12 mouse cellular contexts compared by ENCODE assay signal in genomic region chr2:157349121-157349778, GRCm38 (mm10). TPM values are rescaled to one million over a fixed set of nuclear protein-coding genes. Genes with fewer than 3 reads are reported as not detected.
A peak's percentile ranks its signal among the peaks of the same experiment; 100 is the strongest.
DNase-seq lines count a peak whose midpoint lies in the region; ATAC-seq and TF ChIP-seq lines count a peak whose summit lies in the region.
"Had no signal": no experiment of that assay in that cellular context is flagged by ENCODE, and none has a peak within 500 bp of the region (broad histone marks: within the 10 kb centered on the region; RNA-seq: fewer than 3 reads in every experiment).

No protein-coding gene starts in this region.

- no peaks in the 10 kb centered on the region for H3K27me3 ChIP-seq in stomach, embryonic 14.5 days (ENCODE audit: control insufficient read depth, insufficient read depth, low read length)
- no peaks in the 10 kb centered on the region for H3K27me3 ChIP-seq in stomach, postnatal 0 days (ENCODE audit: control insufficient read depth, insufficient read depth, low read length)
- no peaks in the 10 kb centered on the region for H3K27me3 ChIP-seq in hindbrain, embryonic 10.5 days (ENCODE audit: insufficient read depth, poor library complexity, severe bottlenecking)
- no peaks in the 10 kb centered on the region for H3K27me3 ChIP-seq in midbrain, embryonic 11.5 days (ENCODE audit: control insufficient read depth, insufficient read depth, low read length)
- H3K27me3 ChIP-seq in stomach, embryonic 16.5 days (ENCODE audit: control insufficient read depth, insufficient read depth, low read length): no peaks in the 10 kb centered on the region

- peaks cover 10% of the 10 kb centered on the region for H3K4me1 ChIP-seq in stomach, embryonic 14.5 days (ENCODE audit: control insufficient read depth, insufficient read depth, low read length)
- no peaks in the 10 kb centered on the region for H3K4me1 ChIP-seq in stomach, postnatal 0 days (replicated peaks; ENCODE audit: control insufficient read depth, insufficient read depth)
- peaks cover 28% of the 10 kb centered on the region for H3K4me1 ChIP-seq in hindbrain, embryonic 10.5 days (replicated peaks)
- peaks cover 19% of the 10 kb centered on the region for H3K4me1 ChIP-seq in midbrain, embryonic 11.5 days (ENCODE audit: control insufficient read depth, insufficient read depth, low read length)
- peaks cover 12% of the 10 kb centered on the region for H3K4me1 ChIP-seq in stomach, embryonic 16.5 days (ENCODE audit: control insufficient read depth, insufficient read depth, low read length)

- TF ChIP-seq EP300 in stomach, postnatal 0 days (optimal IDR thresholded peaks at IDR 0.05): no peak

- DNase-seq in stomach, postnatal 0 days (ENCODE audit: low spot score): no peak
- no peak for DNase-seq in hindbrain, embryonic 10.5 days (ENCODE audit: low spot score)
- DNase-seq in midbrain, embryonic 11.5 days (ENCODE audit: low spot score, missing footprints): no peak
- DNase-seq in kidney, adult 18-20 months: no peak
- DNase-seq in lung, postnatal 10 days: no peak
- DNase-seq: adrenal gland, adult 2 months; gastrocnemius, postnatal 10 days; lung, embryonic 14.5 days had no signal

- no peak for ATAC-seq in stomach, embryonic 14.5 days (ENCODE audit: insufficient number of reproducible peaks, insufficient read depth, low FRiP score, low read depth)
- ATAC-seq in stomach, postnatal 0 days (ENCODE audit: low FRiP score, low TSS enrichment): no peak
- ATAC-seq in midbrain, embryonic 11.5 days (ENCODE audit: low FRiP score): peak; percentile 71
- no peak for ATAC-seq in stomach, embryonic 16.5 days (ENCODE audit: insufficient read depth, low FRiP score)
- no peak for ATAC-seq in inflammation-experienced regulatory T-cells, adult 6 months

- TF ChIP-seq CTCF in stomach, postnatal 0 days (IDR thresholded peaks at IDR 0.05; ENCODE audit: low read depth): no peak

- 53% methylated on average over 12 of the region's 12 CpGs for WGBS in stomach, embryonic 14.5 days
- WGBS in stomach, postnatal 0 days: 55% methylated on average over 12 of the region's 12 CpGs
- WGBS in hindbrain, embryonic 10.5 days: 58% methylated on average over 12 of the region's 12 CpGs
- 37% methylated on average over 12 of the region's 12 CpGs for WGBS in midbrain, embryonic 11.5 days
- WGBS in stomach, embryonic 16.5 days: 58% methylated on average over 12 of the region's 12 CpGs

- H3K9me3 ChIP-seq in stomach, embryonic 14.5 days (ENCODE audit: control insufficient read depth, low read depth, low read length): no peaks in the 10 kb centered on the region
- no peaks in the 10 kb centered on the region for H3K9me3 ChIP-seq in stomach, postnatal 0 days (ENCODE audit: control insufficient read depth, low read length)
- no peaks in the 10 kb centered on the region for H3K9me3 ChIP-seq in hindbrain, embryonic 10.5 days
- H3K9me3 ChIP-seq in midbrain, embryonic 11.5 days (ENCODE audit: control insufficient read depth, low read length): no peaks in the 10 kb centered on the region
- no peaks in the 10 kb centered on the region for H3K9me3 ChIP-seq in stomach, embryonic 16.5 days (replicated peaks; ENCODE audit: control insufficient read depth, low read length)

- no peak overlapping the region for H3K4me2 ChIP-seq in stomach, embryonic 14.5 days (replicated peaks; ENCODE audit: low read depth, low read length)
- no peak overlapping the region for H3K4me2 ChIP-seq in stomach, postnatal 0 days (replicated peaks; ENCODE audit: low read depth)
- no peak overlapping the region for H3K4me2 ChIP-seq in midbrain, embryonic 11.5 days
- no peak overlapping the region for H3K4me2 ChIP-seq in stomach, embryonic 16.5 days (ENCODE audit: low read depth, low read length)
- H3K4me2 ChIP-seq: lung, embryonic 14.5 days had no signal

- H3K4me3 ChIP-seq in stomach, embryonic 14.5 days (ENCODE audit: low read depth, low read length): no peak overlapping the region
- H3K4me3 ChIP-seq in stomach, postnatal 0 days (ENCODE audit: low read depth, low read length): no peak overlapping the region
- no peak overlapping the region for H3K4me3 ChIP-seq in hindbrain, embryonic 10.5 days
- no peak overlapping the region for H3K4me3 ChIP-seq in midbrain, embryonic 11.5 days (ENCODE audit: low read depth, low read length)
- no peak overlapping the region for H3K4me3 ChIP-seq in stomach, embryonic 16.5 days (replicated peaks; ENCODE audit: low read length)
- H3K4me3 ChIP-seq: myocyte had no signal

- peak overlapping the region; percentile 93; the same call in 1 of the 2 replicates for H3K27ac ChIP-seq in stomach, embryonic 14.5 days (ENCODE audit: low read length)
- H3K27ac ChIP-seq in stomach, postnatal 0 days (replicated peaks): no peak overlapping the region
- H3K27ac ChIP-seq in hindbrain, embryonic 10.5 days: peak overlapping the region; percentile 71
- peak overlapping the region; percentile 67 for H3K27ac ChIP-seq in midbrain, embryonic 11.5 days (ENCODE audit: low read depth, low read length)
- H3K27ac ChIP-seq in stomach, embryonic 16.5 days (ENCODE audit: low read length): peak overlapping the region; percentile 54

- no peaks in the 10 kb centered on the region for H3K36me3 ChIP-seq in stomach, embryonic 14.5 days (ENCODE audit: control insufficient read depth, insufficient read depth, low read length)
- H3K36me3 ChIP-seq in stomach, postnatal 0 days (ENCODE audit: control insufficient read depth, insufficient read depth, low read length): no peaks in the 10 kb centered on the region
- no peaks in the 10 kb centered on the region for H3K36me3 ChIP-seq in hindbrain, embryonic 10.5 days
- no peaks in the 10 kb centered on the region for H3K36me3 ChIP-seq in midbrain, embryonic 11.5 days (ENCODE audit: control insufficient read depth, insufficient read depth, low read length)
- no peaks in the 10 kb centered on the region for H3K36me3 ChIP-seq in stomach, embryonic 16.5 days (ENCODE audit: control insufficient read depth, insufficient read depth, low read length)

- H3K9ac ChIP-seq in stomach, embryonic 14.5 days (replicated peaks; ENCODE audit: low read depth, low read length): no peak overlapping the region
- H3K9ac ChIP-seq in stomach, postnatal 0 days (ENCODE audit: low read length): no peak overlapping the region
- H3K9ac ChIP-seq in midbrain, embryonic 11.5 days (ENCODE audit: low read length): peak overlapping the region; percentile 14; the same call in 1 of the 2 replicates
- peak overlapping the region; percentile 3; the same call in 1 of the 2 replicates for H3K9ac ChIP-seq in stomach, embryonic 16.5 days (ENCODE audit: low read length)
- H3K9ac ChIP-seq: lung, embryonic 14.5 days had no signal

RNA-seq across cellular contexts. Expression of gene Ghrh, which starts 1.9 kb away (rescaled TPM):
- not detected in 2 replicates for polyA plus RNA-seq in stomach, embryonic 14.5 days (2014; fragmentation: Nextera tagmentation; extraction: Ambion mirVana)
- 0.49 and 0.51 TPM in 2 replicates for polyA plus RNA-seq in stomach, postnatal 0 days (2015; fragmentation: Nextera tagmentation; extraction: Ambion mirVana)
- polyA plus RNA-seq in hindbrain, embryonic 10.5 days (2016; fragmentation: Nextera tagmentation; extraction: Ambion mirVana): not detected in 2 replicates
- polyA plus RNA-seq in midbrain, embryonic 11.5 days (2014; fragmentation: Nextera tagmentation; extraction: Ambion mirVana): 0.48 and 1.6 TPM in 2 replicates
- 0.30 and 0.51 TPM in 2 replicates for polyA plus RNA-seq in stomach, embryonic 16.5 days (2015; fragmentation: Nextera tagmentation; extraction: Ambion mirVana)
- not detected for polyA plus RNA-seq in inflammation-experienced regulatory T-cells, adult 6 months (2017; shearing (Covaris generic))
- polyA plus RNA-seq: adrenal gland, adult 2 months; lung, embryonic 14.5 days; myocyte had no signal

RNA-seq across cellular contexts. Expression of gene Manbal, which starts 18.1 kb away (rescaled TPM):
- 47.3 and 49.2 TPM in 2 replicates for polyA plus RNA-seq in stomach, embryonic 14.5 days (2014; fragmentation: Nextera tagmentation; extraction: Ambion mirVana)
- 68.8 and 68.9 TPM in 2 replicates for polyA plus RNA-seq in stomach, postnatal 0 days (2015; fragmentation: Nextera tagmentation; extraction: Ambion mirVana)
- polyA plus RNA-seq in hindbrain, embryonic 10.5 days (2016; fragmentation: Nextera tagmentation; extraction: Ambion mirVana): 67.0 and 85.8 TPM in 2 replicates
- polyA plus RNA-seq in midbrain, embryonic 11.5 days (2014; fragmentation: Nextera tagmentation; extraction: Ambion mirVana): 34.7 and 35.9 TPM in 2 replicates
- polyA plus RNA-seq in stomach, embryonic 16.5 days (2015; fragmentation: Nextera tagmentation; extraction: Ambion mirVana): 76.3 and 78.0 TPM in 2 replicates
- polyA plus RNA-seq in inflammation-experienced regulatory T-cells, adult 6 months (2017; shearing (Covaris generic)): 10 to 100 TPM; 41.4 to 46.8 (median 44.1) TPM

Comparison
In these comparisons a context has a peak if more than half of its experiments do, and no peak if none do; other contexts are left out.
1. H3K9ac ChIP-seq: peak in midbrain, embryonic 11.5 days (single experiment) and stomach, embryonic 16.5 days (single experiment); none in stomach, embryonic 14.5 days (single experiment) and stomach, postnatal 0 days (single experiment).